Mouse (Mus musculus) layer of hippocampus, adult 2 months (tissue): ENCODE data around the gene Cyp2d22. TPM values are rescaled to one million over a fixed set of nuclear protein-coding genes. Genes with fewer than 3 reads are reported as not detected.
"Not testable (repeated sequence)": the region's sequence is repeated elsewhere in the genome, so short reads cannot be mapped to it uniquely, and the experiment has no call there.

ENCODE experiments used
- DNase-seq, 2 experiments: peaks; one replicate each; pipeline ENCODE4 v3.0.0; 2022; ENCODE audit warnings: low spot score in 2 of 2
- H3K27ac ChIP-seq: fragments of 200-600 bp; 2 replicates; pipeline ENCODE4 v1.8.1; 2022
- H3K4me3 ChIP-seq: fragments of 200-600 bp; 2 replicates; pipeline ENCODE4 v1.8.1; 2022; ENCODE audit warnings: mild to moderate bottlenecking
- CTCF ChIP-seq: fragments of 200-600 bp; conservative IDR thresholded peaks from 2 replicates; pipeline ENCODE4 v1.8.1; 2022; ENCODE audit warnings: antibody characterized with exemption, mild to moderate bottlenecking, moderate library complexity
- long read RNA-seq, 2 experiments: library from polyadenylated mRNA; stranded (forward); transcript quantifications; one replicate each; pipeline ENCODE4 v2.0.0; 2021; ENCODE audit warnings: borderline mapping rate in 2 of 2
- total RNA-seq, 2 experiments: library from RNA; stranded (reverse); gene quantifications; 2 replicates each; pipeline ENCODE4 v1.2.3; 2021

The Cyp2d22 gene
- total RNA-seq: 10 to 100 TPM; 43.0 to 53.8 TPM
- long read RNA-seq, experiment 1, partial matches to known transcripts: 5 of 34 reads
- long read RNA-seq, experiment 1, other reads (novel, unspliced or antisense): 29 of 34 reads
- long read RNA-seq, experiment 2, partial matches to known transcripts: 6 of 38 reads
- long read RNA-seq, experiment 2, other reads (novel, unspliced or antisense): 28 of 38 reads

DNA sequence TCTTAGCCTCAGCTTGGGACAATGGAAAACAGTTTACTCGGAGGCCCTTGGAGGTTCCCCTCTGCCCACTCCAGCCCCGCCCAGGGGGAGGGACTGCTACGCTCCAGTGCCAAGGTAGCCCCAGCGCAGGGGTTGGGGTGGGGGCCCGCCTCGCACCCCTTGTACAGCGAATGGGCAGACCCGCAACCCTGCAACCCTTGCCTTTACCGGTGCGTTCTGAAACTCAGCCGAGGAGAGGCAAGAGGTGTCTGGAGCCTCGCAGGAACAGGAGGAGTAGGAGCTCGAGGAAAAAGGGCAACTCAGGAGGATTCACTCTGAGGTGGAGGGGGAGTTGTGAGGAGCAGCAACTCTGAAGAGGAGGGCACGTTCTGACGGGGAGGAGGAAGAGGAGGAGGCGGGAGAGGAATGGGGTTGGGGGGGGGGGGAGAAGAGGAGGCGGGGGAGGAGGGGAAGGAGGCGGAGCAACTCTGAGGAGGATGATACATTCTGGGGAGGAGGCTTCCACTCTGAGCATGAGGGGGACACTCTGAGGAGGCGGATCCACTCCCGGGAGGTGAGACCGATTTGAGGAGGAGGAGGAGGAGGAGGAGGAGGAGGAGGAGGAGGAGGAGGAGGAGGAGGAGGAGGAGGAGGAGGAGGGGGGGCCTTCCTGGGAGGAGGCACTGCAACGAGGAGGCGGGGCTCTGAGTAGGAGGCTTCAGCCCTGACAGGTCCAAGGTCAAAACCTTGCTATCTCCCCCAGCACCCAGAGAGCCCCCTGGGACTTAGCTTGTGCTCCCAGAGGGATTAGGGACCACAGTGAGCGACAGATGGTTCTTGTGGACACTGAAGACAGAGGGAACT, at the start of gene Cyp2d22:
TSS of gene Cyp2d22 (minus strand) at position 390 of the 843 bp plus-strand sequence.
- H3K4me3 ChIP-seq: peak within 1 kb of the TSS; percentile 58
- DNase-seq: peak in 1 of 2 experiments; percentile 31
- peak within 1 kb of the TSS; percentile 92 for H3K27ac ChIP-seq
- no peak for TF ChIP-seq CTCF

- Histone ChIP-seq H3K4me3 (no peak overlapping the region), H3K27ac (no peak overlapping the region)
- TF ChIP-seq CTCF: no peak
- DNase-seq: no peak
These were observed 43.4 kb upstream of the Cyp2d22 start for GRCm38 (mm10) chr15:82423471-82423870.

- Histone ChIP-seq H3K27ac (no peak overlapping the region), H3K4me3 (no peak overlapping the region)
- TF ChIP-seq CTCF: no peak
- no peak for DNase-seq
These were observed 42.9 kb upstream of the Cyp2d22 start for GRCm38 (mm10) chr15:82422935-82423334.

- DNase-seq: no peak
- no peak for TF ChIP-seq CTCF
These were observed 38.6 kb upstream of the Cyp2d22 start for GRCm38 (mm10) chr15:82418616-82419015.

DNA sequence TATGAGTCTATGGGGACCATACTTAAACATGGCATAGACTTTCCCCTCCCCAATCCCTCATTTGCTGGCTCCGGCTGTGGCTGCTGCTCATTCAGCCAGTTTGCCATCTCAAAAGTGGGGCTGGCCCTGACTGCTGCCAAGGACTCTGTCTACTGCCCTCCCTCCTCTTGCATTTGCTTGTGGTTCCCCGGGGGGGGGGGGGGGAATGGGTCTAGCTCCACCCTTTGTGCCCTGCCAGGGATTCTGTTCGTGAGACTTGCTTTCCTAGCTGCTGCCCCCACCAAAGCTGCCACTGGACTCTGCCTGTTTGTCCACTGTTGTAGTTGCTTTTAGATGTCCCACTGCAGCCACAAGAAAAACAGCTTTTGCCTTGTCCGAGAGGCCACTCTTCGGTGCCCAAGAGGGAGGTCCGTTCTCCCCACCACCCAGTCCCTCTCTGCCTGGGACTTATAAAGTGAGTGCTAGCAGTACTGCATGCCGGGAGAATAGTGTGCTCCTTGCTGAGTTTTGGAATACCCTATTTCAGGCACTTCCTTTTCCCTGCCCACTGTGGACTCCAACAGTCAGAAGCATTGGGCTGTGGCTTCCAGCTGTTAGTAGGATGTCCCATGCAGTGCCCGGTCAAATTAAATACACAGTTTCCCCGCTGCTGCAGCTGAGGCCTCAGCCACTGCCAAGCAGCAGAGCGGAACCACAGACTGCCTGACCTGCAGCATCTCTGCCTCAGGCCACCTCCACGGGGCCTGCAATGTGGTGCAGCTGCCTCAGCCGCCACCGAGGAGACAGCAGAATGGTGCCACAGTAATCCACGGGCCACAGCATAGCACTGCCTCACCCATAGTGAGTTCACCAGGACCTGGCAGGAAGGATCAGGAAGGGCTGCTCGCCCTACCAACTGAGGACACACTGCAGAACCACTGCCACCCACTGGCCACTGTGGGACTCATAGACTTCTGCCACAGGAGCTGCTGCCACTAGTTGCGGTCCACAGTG, 37.0 kb upstream of the Cyp2d22 start:
- H3K4me3 ChIP-seq: peak overlapping the region; percentile 46
- TF ChIP-seq CTCF: peak; percentile 92
- peak overlapping the region; percentile 86 for H3K27ac ChIP-seq
- peak; percentile 82 to 87 for DNase-seq

More at GRCm38 (mm10) chr15:82418616-82419015, 38.6 kb upstream of the Cyp2d22 start:
- H3K4me3 ChIP-seq: no peak overlapping the region
- no peak overlapping the region for H3K27ac ChIP-seq

GRCm38 (mm10) chr15:82407536-82407935, 27.5 kb upstream of the Cyp2d22 start:
- TF ChIP-seq CTCF: no peak

GRCm38 (mm10) chr15:82406981-82407380, 26.9 kb upstream of the Cyp2d22 start, which contains the start of gene Cyp2d10:
Gene Cyp2d10, minus strand, starts transcription at chr15:82407195.
- no peak for TF ChIP-seq CTCF
- Histone ChIP-seq H3K4me3 (no peak within 1 kb of the TSS), H3K27ac (no peak within 1 kb of the TSS)
- no peak for DNase-seq

More at GRCm38 (mm10) chr15:82407536-82407935, 27.5 kb upstream of the Cyp2d22 start:
- no peak for DNase-seq
- no peak overlapping the region for H3K4me3 ChIP-seq
- no peak overlapping the region for H3K27ac ChIP-seq

GRCm38 (mm10) chr15:82404163-82404562, 24.1 kb upstream of the Cyp2d22 start:
- no peak overlapping the region for H3K4me3 ChIP-seq
- TF ChIP-seq CTCF: no peak
- no peak overlapping the region for H3K27ac ChIP-seq
- no peak for DNase-seq

- TF ChIP-seq CTCF: no peak
- H3K4me3 ChIP-seq: no peak overlapping the region
- no peak overlapping the region for H3K27ac ChIP-seq
- DNase-seq: no peak
These were observed 23.5 kb upstream of the Cyp2d22 start for GRCm38 (mm10) chr15:82403606-82404005.

DNA sequence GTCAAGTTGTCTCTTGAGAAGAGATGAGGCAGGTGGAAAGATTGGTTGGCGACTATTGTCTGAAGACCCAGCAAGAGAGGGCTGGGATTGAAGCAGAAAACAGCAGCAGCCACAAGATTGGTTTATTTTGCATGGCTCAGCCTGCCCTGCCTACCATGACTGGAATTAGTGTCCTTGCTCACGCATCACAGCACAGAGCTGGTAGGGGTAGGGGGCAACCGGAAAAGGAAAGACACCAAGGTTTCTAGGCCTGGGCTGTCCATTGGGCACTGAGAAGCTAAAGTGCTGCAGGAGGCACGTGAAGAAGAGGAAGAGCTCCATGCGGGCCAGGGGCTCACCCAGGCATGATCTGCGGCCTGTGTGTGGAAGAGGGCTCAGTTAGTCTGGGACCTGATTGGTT, 22.7 kb upstream of the Cyp2d22 start:
- TF ChIP-seq CTCF: no peak
- DNase-seq: no peak
- Histone ChIP-seq H3K27ac (no peak overlapping the region), H3K4me3 (no peak overlapping the region)

DNA sequence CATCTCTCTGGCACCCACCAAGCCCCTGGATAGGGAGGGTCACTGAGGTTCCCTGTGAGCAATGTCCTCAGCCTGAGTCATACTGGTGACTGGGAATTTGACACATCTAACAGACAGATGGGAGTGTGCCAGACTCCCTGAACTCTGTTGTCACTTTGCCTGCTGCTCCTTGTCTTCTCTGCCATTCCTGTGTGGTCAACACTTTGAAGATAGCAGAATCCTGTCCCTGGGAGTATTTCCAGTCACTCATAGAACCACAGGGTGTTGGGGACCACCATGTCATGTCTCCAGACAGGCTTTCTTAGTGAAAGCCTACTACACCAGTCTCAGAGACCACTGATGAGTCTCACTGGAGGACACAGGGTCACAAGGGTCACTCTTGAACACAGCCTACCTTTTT, 22.0 kb upstream of the Cyp2d22 start:
- no peak for TF ChIP-seq CTCF
- DNase-seq: no peak
- H3K27ac ChIP-seq: no peak overlapping the region
- no peak overlapping the region for H3K4me3 ChIP-seq

GRCm38 (mm10) chr15:82401516-82401915, 21.5 kb upstream of the Cyp2d22 start:
- no peak for TF ChIP-seq CTCF
- no peak for DNase-seq
- Histone ChIP-seq H3K27ac (no peak overlapping the region), H3K4me3 (no peak overlapping the region)

DNA sequence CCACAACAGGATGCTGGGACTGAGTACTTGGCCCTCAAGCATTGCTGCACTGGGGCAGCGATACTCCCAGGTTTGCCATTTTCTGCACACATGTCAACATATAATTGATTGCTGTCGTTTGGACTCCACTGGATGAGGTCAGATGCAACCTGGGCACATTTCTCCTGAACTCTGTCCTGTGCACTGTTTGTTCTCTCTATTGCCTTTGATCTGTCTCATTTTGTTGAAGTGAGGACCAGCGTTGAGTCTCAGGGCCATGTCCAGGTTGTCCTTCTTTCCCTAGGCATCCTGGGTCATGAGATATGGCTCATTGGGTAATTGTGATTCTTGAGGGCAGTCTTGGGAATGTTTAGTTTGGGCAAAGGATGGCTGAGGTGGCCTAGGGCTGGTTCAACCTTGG, 15.9 kb upstream of the Cyp2d22 start:
- not testable (repeated sequence) for H3K27ac ChIP-seq, H3K4me3 ChIP-seq, DNase-seq

- not testable (repeated sequence) for H3K27ac ChIP-seq, DNase-seq, H3K4me3 ChIP-seq
These were observed 13.9 kb upstream of the Cyp2d22 start, which contains the start of gene Cyp2d11 for GRCm38 (mm10) chr15:82393922-82394321. Gene Cyp2d11, minus strand, starts transcription at chr15:82394022.

DNA sequence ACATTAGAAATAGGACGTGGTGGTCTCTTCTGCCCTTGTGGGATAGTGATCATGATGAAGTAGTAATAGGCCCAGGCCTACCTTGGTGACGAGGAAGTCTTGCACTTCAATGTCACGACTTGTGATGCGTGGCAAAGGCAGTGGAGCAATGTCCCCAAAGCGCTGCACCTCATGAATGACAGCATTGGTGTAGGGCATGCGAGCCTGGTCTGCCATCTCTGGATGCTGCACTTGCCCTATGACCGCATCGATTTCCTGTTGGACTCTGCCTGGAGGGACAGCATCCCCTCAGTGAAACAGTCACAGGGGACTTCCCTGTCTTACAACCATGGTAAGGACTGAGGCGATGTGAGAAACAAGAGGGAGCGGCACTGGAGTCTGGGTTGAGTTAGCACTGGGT, 9.9 kb upstream of the Cyp2d22 start:
- not testable (repeated sequence) for H3K4me3 ChIP-seq, H3K27ac ChIP-seq, DNase-seq
